Mouse (Mus musculus) hindbrain, embryonic 13.5 days (tissue): ENCODE data around the gene Fitm2. TPM values are rescaled to one million over a fixed set of nuclear protein-coding genes. Genes with fewer than 3 reads are reported as not detected.

ENCODE experiments used
- ATAC-seq: fragments of 200-750 bp; cut with Nextera tagmentation; 2 replicates; pipeline ENCODE4 v1.8.0; 2017; ENCODE audit warnings: moderate TSS enrichment; ENCODE audit not compliant: low FRiP score
- H3K27ac ChIP-seq: fragments of 300-500 bp; sonication (generic); 2 replicates; pipeline ENCODE4 v1.5.1; 2015; ENCODE audit warnings: inconsistent platforms, mild to moderate bottlenecking, moderate library complexity
- H3K27me3 ChIP-seq: fragments of 300-500 bp; sonication (generic); 2 replicates; pipeline ENCODE4 v1.6.1; 2015; ENCODE audit warnings: mild to moderate bottlenecking, inconsistent platforms
- H3K36me3 ChIP-seq: fragments of 300-500 bp; sonication (generic); 2 replicates; pipeline ENCODE4 v1.6.1; 2015; ENCODE audit warnings: mild to moderate bottlenecking, inconsistent platforms
- H3K4me1 ChIP-seq: fragments of 300-500 bp; sonication (generic); replicated peaks from 2 replicates; pipeline ENCODE4 v1.6.1; 2015; ENCODE audit warnings: inconsistent platforms
- H3K4me2 ChIP-seq: fragments of 300-500 bp; sonication (generic); 2 replicates; pipeline ENCODE4 v1.6.1; 2015; ENCODE audit warnings: inconsistent platforms, mild to moderate bottlenecking, moderate library complexity
- H3K4me3 ChIP-seq: fragments of 300-500 bp; sonication (generic); 2 replicates; pipeline ENCODE4 v1.5.1; 2015; ENCODE audit warnings: mild to moderate bottlenecking, inconsistent platforms
- H3K9ac ChIP-seq: fragments of 300-500 bp; sonication (generic); 2 replicates; pipeline ENCODE4 v1.6.1; 2015; ENCODE audit warnings: mild to moderate bottlenecking, inconsistent platforms
- H3K9me3 ChIP-seq: fragments of 300-500 bp; sonication (generic); 2 replicates; pipeline ENCODE4 v1.6.1; 2016; ENCODE audit warnings: inconsistent platforms
- WGBS: fragments of 180-500 bp; shearing (Covaris S2); methylation state at CpG from one replicate; pipeline ENCODE4 v1.1.7; 2015; 5-methylcytosine and 5-hydroxymethylcytosine counted together
- polyA plus RNA-seq: library from polyadenylated mRNA; unstranded; fragments of >200 nt; fragmentation: Nextera tagmentation; extraction: Ambion mirVana; gene quantifications from 2 replicates; pipeline ENCODE4 v1.2.1, GENCODE M21; 2015

The Fitm2 gene
- polyA plus RNA-seq, 1 experiment from 2014 or later = 14.1 TPM

- WGBS = under 1% methylated on average over 47 of the region's 50 CpGs
- Histone ChIP-seq H3K27me3 (no peaks in the 10 kb centered on the region), H3K4me1 (peaks cover 34% of the 10 kb centered on the region), H3K36me3 (peaks cover 15% of the 10 kb centered on the region), H3K9me3 (no peaks in the 10 kb centered on the region), H3K27ac (peak overlapping the region; percentile 87), H3K4me3 (peak overlapping the region; percentile 99), H3K4me2 (peak overlapping the region; percentile 98), H3K9ac (peak overlapping the region; percentile 96)
- ATAC-seq = peak; percentile 29
Measured at GRCm38 (mm10) chr2:163418841-163419345, 53.5 kb downstream of the Fitm2 start.

GRCm38 (mm10) chr2:163417830-163418229 is 54.6 kb downstream of the Fitm2 start:
- no peak for ATAC-seq

GRCm38 (mm10) chr2:163417026-163417425 is 55.4 kb downstream of the Fitm2 start:
- Histone ChIP-seq H3K27ac (no peak overlapping the region), H3K36me3 (peaks cover 20% of the 10 kb centered on the region), H3K27me3 (no peaks in the 10 kb centered on the region), H3K4me2 (no peak overlapping the region), H3K9ac (no peak overlapping the region), H3K4me3 (no peak overlapping the region), H3K9me3 (no peaks in the 10 kb centered on the region), H3K4me1 (peaks cover 34% of the 10 kb centered on the region)
- no peak for ATAC-seq
- 92% methylated on average over 6 of the region's 6 CpGs for WGBS

More at GRCm38 (mm10) chr2:163417830-163418229, 54.6 kb downstream of the Fitm2 start:
- H3K27ac ChIP-seq = no peak overlapping the region
- peaks cover 15% of the 10 kb centered on the region for H3K36me3 ChIP-seq
- H3K4me2 ChIP-seq = peak overlapping the region; percentile 98
- no peaks in the 10 kb centered on the region for H3K9me3 ChIP-seq
- H3K27me3 ChIP-seq = no peaks in the 10 kb centered on the region
- peaks cover 34% of the 10 kb centered on the region for H3K4me1 ChIP-seq
- H3K9ac ChIP-seq = no peak overlapping the region
- peak overlapping the region; percentile 99 for H3K4me3 ChIP-seq

Other genes with a start within 250 kb of the Fitm2 start
- 0.38 and 0.49 TPM in 2 replicates for gene Jph2, start 74.6 kb downstream of the Fitm2 start, polyA plus RNA-seq
- gene Oser1, start 47.9 kb downstream of the Fitm2 start, polyA plus RNA-seq = 75.0 and 76.2 TPM in 2 replicates
- 121 and 129 TPM in 2 replicates for gene Gdap1l1, start 34.2 kb downstream of the Fitm2 start, polyA plus RNA-seq
- not detected in 2 replicates for gene R3hdml, start 19.7 kb upstream of the Fitm2 start, polyA plus RNA-seq
- 0.09 TPM in 1 of 2 replicates, not detected in the other for gene Hnf4a, start 34.2 kb upstream of the Fitm2 start, polyA plus RNA-seq
- 42.0 and 48.1 TPM in 2 replicates for gene Ttpal, start 129.7 kb upstream of the Fitm2 start, polyA plus RNA-seq
- 37.5 and 38.7 TPM in 2 replicates for gene Serinc3, start 172.5 kb upstream of the Fitm2 start, polyA plus RNA-seq
- gene Pkig, start 185.8 kb upstream of the Fitm2 start, polyA plus RNA-seq = 110 and 119 TPM in 2 replicates